Mouse (Mus musculus) c-Kit-positive CD71-positive TER-119-positive erythroid progenitor cells, embryonic 14.5 days (primary cell): ENCODE results near the gene Grid2ip.

Experiments used
- DNase-seq: peaks from one replicate; pipeline ENCODE4 v3.0.0-alpha.2; 2013; ENCODE audit warnings: low spot score

The Grid2ip gene

GRCm38 (mm10) chr5:143356686-143357388 is at the start of gene Grid2ip:
Grid2ip (plus strand) TSS chr5:143357338.
- DNase-seq: no peak

GRCm38 (mm10) chr5:143308825-143309224 is 48.3 kb upstream of the Grid2ip start:
- no peak for DNase-seq

GRCm38 (mm10) chr5:143309916-143310315 is 47.2 kb upstream of the Grid2ip start:
- no peak for DNase-seq

- peak; percentile 81 for DNase-seq
Observed at GRCm38 (mm10) chr5:143311886-143312285, 45.3 kb upstream of the Grid2ip start.

GRCm38 (mm10) chr5:143314183-143314729 is 42.9 kb upstream of the Grid2ip start:
- DNase-seq: no peak

GRCm38 (mm10) chr5:143314730-143315513 is 42.2 kb upstream of the Grid2ip start, which contains the start of gene E130309D02Rik:
E130309D02Rik (minus strand) TSS chr5:143315360.
- DNase-seq: peak; percentile 74

GRCm38 (mm10) chr5:143315514-143315888 is 41.6 kb upstream of the Grid2ip start:
- DNase-seq: no peak

- DNase-seq: no peak
Observed at GRCm38 (mm10) chr5:143316605-143317287, 40.4 kb upstream of the Grid2ip start.

GRCm38 (mm10) chr5:143317288-143317610 is 39.9 kb upstream of the Grid2ip start:
- DNase-seq: no peak

- DNase-seq: peak; percentile 86
Observed at GRCm38 (mm10) chr5:143328690-143329495, 28.2 kb upstream of the Grid2ip start, which contains the start of gene Zdhhc4. Zdhhc4 (minus strand) TSS chr5:143329256.

GRCm38 (mm10) chr5:143333872-143334271 is 23.3 kb upstream of the Grid2ip start:
- DNase-seq: peak; percentile 66

- no peak for DNase-seq
Observed at GRCm38 (mm10) chr5:143334418-143335088, 22.6 kb upstream of the Grid2ip start.

- no peak for DNase-seq
Observed at GRCm38 (mm10) chr5:143335089-143335460, 22.1 kb upstream of the Grid2ip start.

GRCm38 (mm10) chr5:143336559-143336958 is 20.6 kb upstream of the Grid2ip start:
- no peak for DNase-seq

GRCm38 (mm10) chr5:143339603-143340002 is 17.5 kb upstream of the Grid2ip start:
- DNase-seq: no peak

GRCm38 (mm10) chr5:143346367-143346766 is 10.8 kb upstream of the Grid2ip start:
- no peak for DNase-seq

- DNase-seq: no peak
Observed at GRCm38 (mm10) chr5:143356017-143356416, 1.1 kb upstream of the Grid2ip start.

GRCm38 (mm10) chr5:143357564-143357963 is 426 bp downstream of the Grid2ip start:
- no peak for DNase-seq

- no peak for DNase-seq
Observed at GRCm38 (mm10) chr5:143359263-143359662, 2.1 kb downstream of the Grid2ip start.

- peak; percentile 35 for DNase-seq
Observed at GRCm38 (mm10) chr5:143360000-143360399, 2.9 kb downstream of the Grid2ip start.

GRCm38 (mm10) chr5:143361428-143361827 is 4.3 kb downstream of the Grid2ip start:
- no peak for DNase-seq
